Mouse (Mus musculus) neural tube, embryonic 10.5 days (tissue): Measurements from ENCODE around the gene Tmem136.
"Not testable (repeated sequence)": the region's sequence is repeated elsewhere in the genome, so short reads cannot be mapped to it uniquely, and the experiment has no call there.

Source experiments
- DNase-seq: peaks from one replicate; pipeline ENCODE4 v3.0.0-alpha.2; 2017; ENCODE audit warnings: low spot score; ENCODE audit errors: extremely low spot score

Tmem136 gene

GRCm38 (mm10) chr9:43116134-43116996 is at the start of gene Tmem136:
Gene Tmem136, minus strand, starts transcription at chr9:43116570.
- peak; percentile 75 for DNase-seq

GRCm38 (mm10) chr9:43155960-43156359 is 39.6 kb upstream of the Tmem136 start:
- DNase-seq: no peak

- DNase-seq: no peak
Observed at GRCm38 (mm10) chr9:43151779-43152178, 35.4 kb upstream of the Tmem136 start.

GRCm38 (mm10) chr9:43150957-43151356 is 34.6 kb upstream of the Tmem136 start:
- DNase-seq: no peak

GRCm38 (mm10) chr9:43150075-43150474 is 33.7 kb upstream of the Tmem136 start:
- DNase-seq: no peak

- no peak for DNase-seq
Observed at GRCm38 (mm10) chr9:43149498-43149897, 33.1 kb upstream of the Tmem136 start.

GRCm38 (mm10) chr9:43145196-43145595 is 28.8 kb upstream of the Tmem136 start:
- no peak for DNase-seq

- no peak for DNase-seq
Observed at GRCm38 (mm10) chr9:43144206-43144810, 27.9 kb upstream of the Tmem136 start.

- DNase-seq: peak; percentile 66
Observed at GRCm38 (mm10) chr9:43141839-43142238, 25.5 kb upstream of the Tmem136 start.

GRCm38 (mm10) chr9:43133525-43133924 is 17.2 kb upstream of the Tmem136 start:
- no peak for DNase-seq

GRCm38 (mm10) chr9:43132380-43132779 is 16.0 kb upstream of the Tmem136 start:
- DNase-seq: no peak

- DNase-seq: no peak
Observed at GRCm38 (mm10) chr9:43131940-43132339, 15.6 kb upstream of the Tmem136 start.

- DNase-seq: no peak
Observed at GRCm38 (mm10) chr9:43130684-43131083, 14.3 kb upstream of the Tmem136 start.

- DNase-seq: no peak
Observed at GRCm38 (mm10) chr9:43127101-43127787, 10.9 kb upstream of the Tmem136 start.

GRCm38 (mm10) chr9:43122379-43122778 is 6.0 kb upstream of the Tmem136 start:
- no peak for DNase-seq

GRCm38 (mm10) chr9:43121948-43122347 is 5.6 kb upstream of the Tmem136 start:
- not testable (repeated sequence) for DNase-seq

- DNase-seq: no peak
Observed at GRCm38 (mm10) chr9:43116997-43117336, 597 bp upstream of the Tmem136 start.

GRCm38 (mm10) chr9:43115431-43116133 is 788 bp downstream of the Tmem136 start:
- DNase-seq: no peak

GRCm38 (mm10) chr9:43114833-43115232 is 1.5 kb downstream of the Tmem136 start:
- no peak for DNase-seq

- no peak for DNase-seq
Observed at GRCm38 (mm10) chr9:43110286-43110980, 5.9 kb downstream of the Tmem136 start.

- no peak for DNase-seq
Observed at GRCm38 (mm10) chr9:43109125-43109524, 7.2 kb downstream of the Tmem136 start.
